16 mouse cellular contexts compared by ENCODE assay signal in genomic region chr2:47334406-47335113, GRCm38 (mm10).
DNase-seq lines count a peak whose midpoint lies in the region; ATAC-seq and TF ChIP-seq lines count a peak whose summit lies in the region.
"Had no signal": no experiment of that assay in that cellular context is flagged by ENCODE, and none has a peak within 500 bp of the region (broad histone marks: within the 10 kb centered on the region; RNA-seq: fewer than 3 reads in every experiment).

No protein-coding gene starts in this region.

- intact Hi-C loops in gastrocnemius, postnatal 36 days (cut with DNase I), result no loop called here

- no peak overlapping the region for H3K4me3 ChIP-seq in kidney, adult 2 months (ENCODE audit: insufficient read depth, low read depth, low read length)
- H3K4me3 ChIP-seq in hindbrain, embryonic 14.5 days (replicated peaks; ENCODE audit: low read length), result no peak overlapping the region
- H3K4me3 ChIP-seq: embryonic facial prominence, embryonic 13.5 days had no signal

- no peak for TF ChIP-seq POLR2A in kidney, adult 2 months (IDR thresholded peaks at IDR 0.05; ENCODE audit: low read depth, low read length)
- TF ChIP-seq POLR2A in brain, embryonic 14.5 days (IDR thresholded peaks at IDR 0.05; ENCODE audit: borderline replicate concordance, extremely low read depth, insufficient read depth, insufficient read length, poor library complexity, severe bottlenecking), result no peak

- H3K9ac ChIP-seq in hindbrain, embryonic 14.5 days, result no peak overlapping the region
- H3K9ac ChIP-seq: embryonic facial prominence, embryonic 13.5 days; liver, embryonic 14.5 days had no signal

- 23% methylated on average over 8 of the region's 8 CpGs for WGBS in kidney, adult 2 months
- WGBS in hindbrain, embryonic 14.5 days, result 34% methylated on average over 8 of the region's 8 CpGs

- ATAC-seq in hindbrain, embryonic 14.5 days (ENCODE audit: low FRiP score), result peak; percentile 48; the same call in 1 of the 2 replicates

- H3K9me3 ChIP-seq in hindbrain, embryonic 14.5 days (ENCODE audit: control insufficient read depth, low read length), result no peaks in the 10 kb centered on the region
- H3K9me3 ChIP-seq: embryonic facial prominence, embryonic 13.5 days; G1E had no signal

- no peak overlapping the region for H3K4me2 ChIP-seq in hindbrain, embryonic 14.5 days (replicated peaks)
- H3K4me2 ChIP-seq: embryonic facial prominence, embryonic 13.5 days had no signal

- H3K27ac ChIP-seq in kidney, adult 2 months (ENCODE audit: insufficient read depth, low read depth, low read length), result no peak overlapping the region
- H3K27ac ChIP-seq in hindbrain, embryonic 14.5 days, result no peak overlapping the region
- H3K27ac ChIP-seq: embryonic facial prominence, embryonic 13.5 days; liver, embryonic 14.5 days had no signal

- TF ChIP-seq CTCF in kidney, adult 2 months (conservative IDR thresholded peaks at IDR 0.05; ENCODE audit: insufficient read depth, insufficient read length, low read depth, low read length), result no peak
- no peak for TF ChIP-seq CTCF in brain, embryonic 14.5 days (IDR thresholded peaks at IDR 0.05; ENCODE audit: borderline replicate concordance, extremely low read depth, insufficient read depth, insufficient read length)

- H3K36me3 ChIP-seq in kidney, adult 2 months (ENCODE audit: control insufficient read depth, insufficient read depth, low read length), result no peaks in the 10 kb centered on the region
- H3K36me3 ChIP-seq in hindbrain, embryonic 14.5 days (replicated peaks; ENCODE audit: control insufficient read depth, insufficient read depth), result no peaks in the 10 kb centered on the region
- H3K36me3 ChIP-seq: embryonic facial prominence, embryonic 13.5 days; G1E had no signal

- peak; percentile 5 for DNase-seq in kidney, postnatal 10 days
- no peak for DNase-seq in kidney, adult 2 months
- DNase-seq in MN1 (ENCODE audit: low spot score), result peak; percentile 39
- DNase-seq in brain, embryonic 14.5 days (ENCODE audit: low read depth), result peak; percentile 82
- peak; percentile 50 for DNase-seq in hindbrain, embryonic 14.5 days (ENCODE audit: low spot score)
- DNase-seq in layer of hippocampus, adult 18-20 months (ENCODE audit: low spot score in 2 of 2), result no peak
- DNase-seq in gastrocnemius, postnatal 36 days, result no peak
- DNase-seq in lung, postnatal 10 days, result no peak
- DNase-seq: adrenal gland, postnatal 14 days; cerebellum, postnatal 10 days; heart, postnatal 10 days; lung, postnatal 14 days; thymus, postnatal 25 days had no signal

- H3K27me3 ChIP-seq in kidney, adult 2 months (replicated peaks; ENCODE audit: control insufficient read depth, insufficient read depth, low read length), result no peaks in the 10 kb centered on the region
- no peaks in the 10 kb centered on the region for H3K27me3 ChIP-seq in hindbrain, embryonic 14.5 days (ENCODE audit: control insufficient read depth, insufficient read depth, low read length)
- H3K27me3 ChIP-seq: embryonic facial prominence, embryonic 13.5 days had no signal

- H3K4me1 ChIP-seq in kidney, adult 2 months (ENCODE audit: control insufficient read depth, insufficient read depth, low read length), result no peaks in the 10 kb centered on the region
- no peaks in the 10 kb centered on the region for H3K4me1 ChIP-seq in hindbrain, embryonic 14.5 days (replicated peaks; ENCODE audit: control insufficient read depth, insufficient read depth, low read length)
- H3K4me1 ChIP-seq: embryonic facial prominence, embryonic 13.5 days had no signal

Comparison
In these comparisons a context has a peak if more than half of its experiments do, and no peak if none do; other contexts are left out.
1. DNase-seq: peak in kidney, postnatal 10 days (single experiment), MN1 (single experiment), brain, embryonic 14.5 days (single experiment) and hindbrain, embryonic 14.5 days (single experiment); none in kidney, adult 2 months (single experiment), layer of hippocampus, adult 18-20 months (0 of 2), gastrocnemius, postnatal 36 days (0 of 2) and lung, postnatal 10 days (single experiment).